Mouse (Mus musculus) heart, postnatal 0 days (tissue): Measurements from ENCODE around the gene Nckap5.

Experiments
- CTCF ChIP-seq: IDR thresholded peaks from 2 replicates; pipeline ENCODE4 v1.5.1; 2016; ENCODE audit warnings: antibody characterized with exemption, control low read depth, low read depth
- EP300 ChIP-seq: IDR thresholded peaks from 2 replicates; pipeline ENCODE4 v1.6.1; 2016; ENCODE audit warnings: antibody characterized with exemption, low read depth

GRCm38 (mm10) chr1:126511835-126512445 lies 318.7 kb downstream of the Nckap5 start:
- no peak for TF ChIP-seq EP300
- no peak for TF ChIP-seq CTCF
